Mouse (Mus musculus) c-Kit-positive CD71-negative TER-119-negative erythroid progenitor cells, embryonic 14.5 days (primary cell): ENCODE results near the gene Supt4a.

ENCODE experiments used
- DNase-seq: peaks from one replicate; pipeline ENCODE4 v3.0.0-alpha.2; 2013; ENCODE audit warnings: low read depth

Supt4a gene

DNA sequence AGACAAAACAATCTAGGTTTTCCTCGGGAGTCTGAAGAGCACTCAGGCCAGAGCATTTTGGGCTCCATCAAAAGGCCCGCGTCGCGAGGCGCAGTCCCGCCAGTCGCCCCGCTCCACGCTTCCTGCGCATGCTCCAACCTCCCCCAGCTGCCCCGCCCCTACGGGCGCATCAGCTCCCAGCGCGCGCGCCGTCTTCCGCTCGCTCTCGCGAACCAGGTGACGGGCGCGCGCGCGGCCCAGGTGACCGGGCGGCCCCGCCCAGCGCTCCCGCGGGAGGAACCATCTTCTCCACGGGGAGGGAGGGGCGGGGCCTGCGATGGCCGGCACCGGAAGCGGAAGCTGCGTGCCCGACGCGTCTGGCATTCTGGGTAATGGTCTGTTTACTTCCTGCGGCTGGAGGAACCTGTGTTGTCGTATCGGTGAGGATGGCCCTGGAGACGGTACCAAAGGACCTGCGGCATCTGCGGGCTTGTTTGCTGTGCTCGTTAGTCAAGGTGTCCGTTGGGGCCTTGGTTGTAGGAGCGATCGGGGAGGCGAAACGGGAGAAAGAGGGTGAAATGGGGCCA is at the start of gene Supt4a:
Gene Supt4a, plus strand, starts transcription at position 378 of the 566 bp plus-strand sequence.
- DNase-seq: peak; percentile 92

DNA sequence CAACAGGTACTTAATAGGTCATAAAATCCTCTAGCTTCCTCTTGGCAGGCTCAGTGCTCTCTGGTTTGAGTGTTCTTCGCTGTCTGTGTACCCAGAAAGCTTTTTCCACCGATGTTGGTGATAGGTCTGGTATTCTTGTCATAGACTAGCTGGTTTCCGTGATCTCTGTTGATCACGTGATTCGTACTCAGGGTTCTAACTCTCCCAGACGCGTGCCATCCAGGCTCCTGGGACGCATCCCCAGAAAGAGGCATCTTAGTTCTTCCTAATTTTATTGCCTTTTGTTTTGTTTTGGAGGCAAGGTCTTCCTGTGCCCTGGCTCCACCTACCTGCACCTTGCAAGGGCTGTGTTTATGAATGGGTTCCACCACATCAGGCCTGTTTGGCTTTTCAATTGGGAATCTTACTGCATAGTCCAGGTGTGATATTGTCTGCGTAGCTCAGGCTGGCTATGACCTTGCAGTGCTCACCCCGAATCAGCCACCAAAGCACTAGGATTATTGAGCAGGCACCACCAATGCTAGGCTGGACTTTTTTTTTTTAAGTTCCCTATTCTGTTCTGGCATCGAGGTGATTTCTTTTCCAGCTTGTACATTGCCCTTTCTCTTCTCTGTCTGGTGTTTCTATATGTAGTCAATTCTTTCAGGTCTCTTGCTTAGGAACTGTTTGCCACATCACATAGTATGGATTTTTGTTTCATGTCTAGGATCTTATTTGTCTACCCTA is 48.7 kb upstream of the Supt4a start:
- no peak for DNase-seq

DNA sequence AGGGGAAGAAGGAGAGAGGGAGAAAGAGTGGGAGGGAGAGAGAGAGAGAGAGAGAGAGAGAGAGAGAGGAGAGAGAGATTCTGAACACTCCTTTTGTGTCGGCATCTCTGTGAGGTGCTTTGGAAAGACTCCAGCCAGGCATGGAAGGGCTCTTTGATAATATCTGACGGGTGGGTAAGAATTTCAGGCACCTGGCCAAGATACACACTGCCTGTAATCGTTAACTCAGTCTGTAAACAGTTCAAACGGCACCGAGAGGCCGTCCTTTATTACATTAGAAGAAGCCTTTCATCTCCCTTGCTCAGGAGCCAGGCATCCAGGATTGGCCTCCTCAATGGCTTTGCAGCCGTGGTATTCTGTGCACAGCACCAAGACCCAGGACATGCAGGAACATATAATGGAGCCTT is 47.9 kb upstream of the Supt4a start:
- DNase-seq: no peak

DNA sequence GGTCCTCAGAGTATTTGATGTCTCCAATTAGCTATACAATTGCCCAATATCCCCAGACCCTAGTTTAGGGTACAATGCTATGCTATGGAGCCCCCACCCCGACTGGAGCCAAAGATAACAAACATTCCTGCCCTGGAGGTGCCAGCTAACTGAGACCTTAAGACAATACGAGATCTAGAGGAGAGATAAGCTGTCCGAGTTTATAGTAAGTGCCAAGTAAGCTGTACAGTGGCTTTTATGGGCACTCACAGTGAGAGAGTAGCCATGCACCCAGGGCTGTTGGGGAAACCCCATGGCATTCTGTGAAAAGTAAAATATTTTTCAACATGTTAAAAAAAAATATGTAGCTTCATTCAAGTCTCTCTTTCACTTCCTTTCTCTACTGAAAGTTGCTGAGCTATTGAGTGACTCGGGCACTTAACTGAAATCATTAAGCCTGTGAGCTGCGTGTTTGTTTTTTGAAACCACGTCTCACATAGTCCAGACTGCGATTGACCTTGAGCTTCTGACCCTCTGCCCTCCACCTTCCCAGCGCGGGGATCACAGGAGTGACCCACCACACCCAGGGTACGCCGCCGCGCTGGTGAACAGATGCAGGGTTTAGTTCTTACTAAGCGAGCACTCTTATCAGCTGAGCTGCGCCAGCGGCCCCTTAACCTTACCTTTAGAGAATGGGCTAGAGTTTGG is 47.2 kb upstream of the Supt4a start:
- DNase-seq: no peak

DNA sequence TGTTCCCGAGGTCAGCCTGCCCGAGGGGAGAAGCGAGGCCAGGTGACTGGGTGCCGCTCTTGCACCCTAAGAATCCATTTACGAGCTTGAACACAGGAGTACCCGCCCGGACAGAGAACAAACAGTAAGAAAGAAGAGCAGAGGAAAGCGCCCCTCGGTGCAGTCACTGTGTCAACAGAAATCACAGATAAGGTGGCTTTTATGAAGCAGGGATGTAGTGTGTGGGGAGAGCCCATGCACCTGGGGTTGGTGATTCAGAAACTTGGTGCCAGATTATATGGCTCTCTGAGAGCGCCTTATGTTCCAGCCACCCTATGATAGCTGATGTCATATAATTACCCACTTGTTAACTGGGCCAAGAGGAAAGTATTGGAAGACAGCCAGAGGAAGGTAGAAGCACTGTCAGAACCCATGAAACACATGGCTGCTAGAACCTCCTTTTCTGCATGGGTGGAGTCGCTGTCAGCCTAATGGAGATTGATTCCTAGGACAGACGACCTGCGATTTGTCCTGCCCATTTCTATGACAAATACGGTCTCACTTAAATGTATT is 40.1 kb upstream of the Supt4a start:
- no peak for DNase-seq

DNA sequence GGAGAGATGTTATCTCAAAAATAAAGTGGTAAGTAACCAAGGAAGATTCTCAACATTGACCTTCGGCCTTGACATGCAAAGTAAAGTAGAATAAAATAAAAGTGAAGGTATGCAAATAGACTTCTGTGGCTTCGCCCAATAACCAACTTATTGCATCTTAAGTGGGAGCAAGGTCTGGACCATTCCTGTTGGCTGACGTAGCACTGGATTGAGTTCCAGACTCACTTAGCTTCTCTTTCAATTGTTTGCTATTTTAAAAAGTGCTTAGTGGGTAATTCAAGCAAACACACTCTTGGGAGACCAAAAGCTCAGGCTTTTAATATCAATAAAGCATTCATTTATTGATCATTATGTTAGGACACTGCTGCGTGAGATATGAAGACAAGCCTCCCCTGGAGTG is 39.2 kb upstream of the Supt4a start:
- no peak for DNase-seq

DNA sequence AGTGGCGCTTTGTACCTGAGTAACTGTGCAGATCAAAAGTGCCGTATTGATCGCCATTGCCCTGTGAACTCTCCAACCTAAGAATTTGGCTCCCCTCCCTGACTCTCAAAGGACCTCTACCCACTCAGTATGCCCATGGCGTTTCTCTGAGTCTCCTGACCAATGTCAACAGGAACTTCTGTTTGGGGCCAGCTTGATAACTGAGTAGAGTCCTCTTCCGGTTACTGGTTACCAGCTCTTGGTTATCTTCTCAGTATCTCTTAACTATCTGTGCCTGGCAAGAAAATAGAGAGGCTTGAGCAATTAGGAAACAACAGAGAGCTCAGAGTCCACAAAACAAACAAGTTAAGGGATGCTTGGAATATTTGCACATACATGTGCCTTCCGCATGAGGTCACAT is 36.2 kb upstream of the Supt4a start:
- no peak for DNase-seq

DNA sequence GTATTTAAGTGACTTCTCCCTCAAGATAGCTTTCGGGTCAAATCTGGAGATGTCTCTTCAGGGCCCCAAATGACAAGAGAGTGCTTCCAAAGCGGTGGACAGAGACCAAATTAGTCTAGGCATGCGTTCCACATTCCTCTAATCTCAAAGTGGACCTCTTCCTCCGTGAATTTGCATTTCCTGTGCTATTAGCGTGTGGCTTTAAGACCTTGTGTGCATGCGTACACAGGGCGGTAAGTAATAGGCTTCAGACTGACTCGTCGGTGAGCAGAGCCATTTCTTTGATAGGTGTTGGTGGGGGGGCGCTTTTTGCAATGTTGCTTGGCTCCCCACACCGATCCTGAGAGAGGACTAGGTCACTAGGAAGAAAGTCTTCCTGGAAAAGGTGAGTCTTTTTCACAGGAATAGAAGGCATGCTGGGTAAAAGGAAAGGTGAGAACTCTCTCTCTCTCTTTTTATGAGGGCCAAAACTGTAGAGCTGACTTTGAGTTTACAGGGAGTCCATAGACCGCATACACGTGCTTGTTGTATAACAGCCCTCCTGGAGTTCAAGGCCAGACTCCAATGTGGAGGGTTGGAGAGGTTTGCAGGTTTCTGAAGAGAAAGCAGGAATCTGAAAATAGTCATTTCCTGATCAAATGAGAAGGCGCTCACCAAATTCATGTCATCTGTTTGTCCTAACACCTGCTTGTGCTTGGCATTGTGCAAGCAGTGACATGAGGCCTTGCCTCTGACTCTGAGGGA is 35.3 kb upstream of the Supt4a start:
- DNase-seq: no peak

DNA sequence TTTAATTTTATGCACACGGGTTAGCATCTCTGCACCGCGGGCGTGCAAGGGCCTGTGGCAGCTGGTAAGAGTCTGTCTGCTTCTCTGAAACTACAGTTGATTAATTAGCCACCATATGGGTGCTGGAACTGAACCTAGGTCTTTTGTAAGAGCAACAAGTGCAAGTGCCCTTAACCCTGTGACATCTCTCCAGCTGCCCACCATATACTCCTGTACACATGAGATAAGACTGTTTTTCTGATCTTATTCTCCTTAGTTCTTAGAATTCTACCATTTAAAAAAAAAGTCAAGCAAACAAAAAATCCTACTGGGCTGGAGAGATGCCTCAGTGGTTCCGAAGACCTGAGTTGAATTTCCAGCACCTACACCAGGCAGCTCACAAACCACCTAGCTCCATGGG is 33.7 kb upstream of the Supt4a start:
- DNase-seq: no peak

DNA sequence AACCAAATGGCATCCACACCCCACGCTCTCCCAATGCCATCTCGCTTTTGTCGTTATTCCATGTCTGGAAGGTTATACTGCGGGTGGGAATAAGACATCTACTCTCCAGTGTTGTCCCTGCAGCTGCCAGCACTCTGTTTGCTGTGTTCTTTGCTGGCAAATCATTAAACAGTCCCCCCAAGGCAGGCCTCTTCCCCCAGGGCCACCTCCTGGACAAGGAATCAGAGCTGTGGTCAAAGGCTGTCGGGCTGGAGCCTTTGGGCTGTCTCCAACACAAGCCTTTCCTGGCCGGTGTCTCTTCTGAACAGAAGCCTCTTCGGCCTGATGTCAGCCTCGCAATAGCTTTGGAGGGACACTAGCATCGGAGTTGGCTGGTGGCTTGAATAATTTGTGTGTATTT is 33.1 kb upstream of the Supt4a start:
- no peak for DNase-seq

DNA sequence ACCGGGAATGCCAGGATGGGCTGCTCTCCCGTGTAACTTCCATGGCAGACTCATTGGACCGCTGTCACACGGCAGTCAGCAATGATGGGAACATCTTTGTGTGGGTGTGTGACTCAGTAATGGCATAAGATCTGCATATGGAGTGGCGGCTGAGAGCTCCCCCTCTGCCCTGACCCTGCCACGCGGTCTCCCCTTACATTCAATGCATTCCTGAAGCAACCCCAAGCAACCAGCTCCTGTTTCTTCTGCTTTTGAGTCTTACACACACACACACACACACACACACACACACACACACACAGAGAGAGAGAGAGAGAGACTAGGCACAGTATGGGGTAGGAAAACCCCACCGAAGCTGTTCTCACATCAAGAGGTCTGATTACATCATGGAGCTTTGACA is 29.8 kb upstream of the Supt4a start:
- DNase-seq: no peak

DNA sequence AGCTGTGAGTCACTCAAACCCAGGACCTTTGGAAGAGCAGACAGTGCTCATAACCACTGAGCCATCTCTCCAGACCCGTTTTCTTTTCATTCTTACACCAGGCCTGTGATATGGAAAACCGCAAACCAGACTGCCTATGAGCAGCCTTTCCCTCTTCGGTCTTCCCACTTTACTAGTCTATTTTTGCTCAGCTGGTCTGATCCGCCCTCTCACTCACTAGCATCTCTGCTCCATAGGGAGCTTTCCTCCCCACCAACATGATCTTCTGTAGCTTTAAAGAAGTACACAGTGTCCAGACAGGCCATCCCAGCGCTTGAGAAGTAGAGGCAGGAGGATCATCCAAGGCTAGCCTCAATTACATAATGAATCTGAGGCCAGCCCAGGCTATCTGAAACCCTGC is 28.4 kb upstream of the Supt4a start:
- DNase-seq: no peak

DNA sequence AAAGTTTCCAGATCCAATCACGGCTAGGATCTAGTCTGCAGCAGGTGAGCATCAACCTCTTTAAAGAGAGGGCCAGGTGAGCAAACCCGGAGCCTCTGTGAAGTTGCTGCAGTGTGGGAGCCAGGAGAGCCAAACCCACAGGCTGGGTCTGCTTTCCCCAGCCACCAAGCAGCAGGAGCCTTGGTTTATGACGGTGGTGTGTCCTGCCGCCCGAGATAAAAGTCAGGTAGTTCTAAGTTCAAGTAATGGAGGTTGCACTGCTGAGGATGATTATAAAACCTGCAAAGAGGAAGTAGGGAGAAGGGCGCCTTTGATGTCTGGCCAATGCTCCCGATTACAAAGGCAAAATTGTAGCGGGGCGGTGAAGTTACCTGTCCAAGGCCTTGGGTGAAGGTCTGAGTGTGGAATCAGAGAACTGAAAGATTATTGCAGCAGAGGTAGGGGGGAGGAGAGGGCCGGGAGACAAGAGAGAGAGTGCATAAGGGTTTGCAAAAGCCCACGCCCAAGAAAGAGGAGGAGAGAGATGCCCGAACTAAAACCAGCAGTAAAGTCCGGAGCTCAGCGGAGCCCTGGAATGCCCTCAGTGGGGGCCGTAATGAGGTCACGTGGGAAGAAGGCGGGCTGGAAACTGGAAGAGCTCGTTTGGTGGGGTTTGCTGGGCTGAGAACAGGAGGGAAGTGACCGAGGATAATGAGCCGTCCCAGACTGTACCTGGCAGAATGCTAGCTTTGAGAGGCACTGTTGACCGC is 27.7 kb upstream of the Supt4a start:
- no peak for DNase-seq

DNA sequence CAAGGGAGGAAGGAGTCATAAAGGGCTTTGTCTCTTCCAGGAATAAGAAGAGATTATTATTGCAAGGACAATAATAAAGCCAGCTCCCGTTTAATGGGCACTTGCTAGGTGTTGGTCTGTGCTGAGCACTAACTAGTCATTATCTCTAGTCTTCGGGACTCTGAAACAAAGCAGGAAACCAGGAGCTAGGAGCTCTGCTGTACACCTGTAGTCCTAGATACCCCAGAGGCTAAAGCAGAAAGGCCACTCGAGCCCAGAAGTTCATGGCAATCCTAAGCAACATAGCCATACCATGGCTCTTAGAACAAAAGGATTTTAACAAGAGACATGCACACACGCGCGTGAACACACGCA is 27.1 kb upstream of the Supt4a start:
- DNase-seq: no peak

DNA sequence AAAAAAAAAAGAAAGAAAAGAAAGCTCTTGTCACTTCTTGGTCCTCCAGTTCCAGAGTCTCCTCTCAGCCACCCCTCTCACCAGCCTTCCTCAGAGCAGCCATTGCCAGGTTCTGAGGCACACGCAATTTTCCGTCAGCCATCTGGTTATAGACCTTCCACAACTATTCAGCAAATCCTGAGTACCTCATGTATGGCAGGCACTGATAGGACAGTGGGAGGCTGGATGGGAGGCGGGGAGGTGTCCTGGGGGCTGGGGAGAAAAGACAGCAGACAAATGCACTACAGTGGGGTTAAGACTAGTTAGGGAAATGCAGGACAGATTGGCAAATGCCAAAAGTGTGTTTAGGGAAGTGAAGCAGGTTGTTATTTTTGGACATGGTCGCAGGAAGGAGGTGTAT is 25.2 kb upstream of the Supt4a start:
- no peak for DNase-seq

DNA sequence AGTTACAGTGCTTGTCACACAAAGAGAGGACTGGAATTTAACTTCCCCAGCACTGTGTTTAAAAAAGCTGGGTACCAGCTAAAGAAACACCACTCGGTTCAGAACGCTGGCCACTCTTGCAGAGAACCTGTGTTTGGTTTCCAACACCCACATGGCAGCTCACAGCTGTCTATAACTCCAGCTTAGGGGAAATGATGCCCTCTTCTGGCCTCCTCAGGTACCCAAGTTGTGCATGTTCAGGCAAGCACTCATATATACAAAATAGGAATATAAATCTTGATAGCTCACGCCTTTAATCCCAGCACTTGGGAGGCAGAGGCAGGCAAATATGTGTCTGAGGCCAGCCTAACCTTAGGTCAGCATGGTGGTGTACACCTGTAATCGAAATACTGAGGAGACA is 21.4 kb upstream of the Supt4a start:
- DNase-seq: no peak

DNA sequence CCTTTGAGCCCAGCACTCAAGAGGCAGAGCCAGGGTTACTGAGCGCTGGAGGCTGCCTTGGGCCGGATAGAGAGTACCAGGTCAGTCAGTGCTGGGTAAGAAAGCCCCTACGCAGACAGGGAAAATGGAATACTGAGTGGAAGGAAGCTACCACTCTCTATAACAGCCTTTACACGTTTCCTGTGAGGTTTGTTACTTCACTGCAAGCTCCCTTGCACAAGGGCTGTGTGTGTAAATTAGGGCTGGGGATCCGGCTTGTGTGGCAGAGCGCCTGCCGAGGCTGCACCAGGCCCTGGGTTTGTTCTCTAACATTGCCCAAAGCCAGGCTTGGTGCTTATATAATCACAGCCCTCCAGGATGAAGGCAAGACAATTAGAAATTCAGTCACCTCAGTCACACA is 17.8 kb upstream of the Supt4a start:
- DNase-seq: no peak

DNA sequence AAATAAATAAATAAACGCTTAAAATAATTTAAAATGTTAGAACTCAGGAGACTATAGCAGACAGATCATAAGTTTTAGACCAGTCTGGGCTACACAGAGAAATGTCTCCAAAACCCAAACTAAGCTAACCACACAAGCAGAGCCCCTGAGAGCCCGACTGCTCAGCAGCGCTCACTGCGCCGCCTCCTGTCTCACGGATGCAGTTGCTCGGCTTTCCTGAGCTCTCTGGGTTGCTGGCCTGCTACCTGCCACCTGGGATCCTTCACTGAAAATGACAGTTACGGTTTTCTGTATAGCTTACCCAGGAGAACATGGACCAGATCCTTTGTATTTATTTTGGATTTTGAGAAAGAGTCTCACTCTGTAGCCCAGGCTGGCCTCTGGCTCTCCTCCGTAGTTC is 17.0 kb upstream of the Supt4a start:
- no peak for DNase-seq

DNA sequence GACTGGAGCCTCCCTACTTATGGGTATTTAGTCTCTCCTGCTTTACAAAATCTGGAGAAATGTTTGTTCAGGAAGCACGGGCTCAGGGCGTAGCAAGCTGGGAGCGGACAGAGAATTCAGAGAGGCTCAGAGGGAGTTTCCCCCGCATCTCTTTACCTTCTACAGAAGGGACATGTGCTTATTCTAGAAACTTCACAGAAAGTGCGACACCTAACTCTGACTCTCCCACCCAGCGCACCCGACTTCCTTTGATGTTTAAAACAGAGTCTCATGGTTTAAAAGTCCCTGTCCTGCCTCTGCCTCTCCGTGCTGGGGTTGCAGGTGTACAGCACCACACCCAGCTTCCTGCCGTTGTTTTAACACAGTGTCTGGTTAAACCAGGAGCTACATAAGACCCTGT is 16.5 kb upstream of the Supt4a start:
- DNase-seq: no peak

DNA sequence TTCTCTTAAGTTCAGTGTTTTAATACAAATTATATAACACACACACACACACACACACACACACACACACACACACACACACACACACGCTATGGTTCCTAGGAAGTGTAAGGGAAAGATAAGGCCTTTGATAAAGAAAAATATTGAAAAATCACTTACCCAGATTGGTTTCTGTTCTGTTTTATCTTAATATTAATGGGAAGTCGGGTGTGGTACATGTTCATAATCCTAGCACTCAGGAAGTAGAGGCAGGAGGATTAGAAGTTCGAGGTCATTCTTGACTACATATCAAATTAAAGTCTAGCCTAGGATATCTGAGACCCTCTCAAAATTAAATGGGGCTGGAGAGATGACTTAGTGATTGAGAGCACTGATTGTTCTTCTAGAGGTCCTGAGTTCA is 15.2 kb upstream of the Supt4a start:
- no peak for DNase-seq

DNA sequence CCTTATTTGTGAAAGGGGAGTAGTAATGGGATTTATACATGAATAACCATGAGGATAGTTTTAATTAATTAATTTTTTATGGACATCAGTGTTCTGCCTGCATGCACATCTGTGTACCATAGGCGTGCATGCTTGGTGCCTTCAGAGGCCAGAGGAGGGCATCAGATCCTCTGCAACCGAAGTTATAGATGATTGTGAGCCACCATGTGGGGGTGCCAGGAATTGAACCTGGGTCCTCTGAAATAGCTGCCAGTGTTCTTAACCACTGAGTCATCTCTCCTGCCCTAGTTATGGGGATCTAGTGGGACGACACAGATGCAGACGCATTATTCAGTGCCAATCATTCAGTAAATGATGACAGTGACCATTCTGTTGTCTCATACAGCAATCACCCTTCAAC is 14.5 kb upstream of the Supt4a start:
- no peak for DNase-seq

DNA sequence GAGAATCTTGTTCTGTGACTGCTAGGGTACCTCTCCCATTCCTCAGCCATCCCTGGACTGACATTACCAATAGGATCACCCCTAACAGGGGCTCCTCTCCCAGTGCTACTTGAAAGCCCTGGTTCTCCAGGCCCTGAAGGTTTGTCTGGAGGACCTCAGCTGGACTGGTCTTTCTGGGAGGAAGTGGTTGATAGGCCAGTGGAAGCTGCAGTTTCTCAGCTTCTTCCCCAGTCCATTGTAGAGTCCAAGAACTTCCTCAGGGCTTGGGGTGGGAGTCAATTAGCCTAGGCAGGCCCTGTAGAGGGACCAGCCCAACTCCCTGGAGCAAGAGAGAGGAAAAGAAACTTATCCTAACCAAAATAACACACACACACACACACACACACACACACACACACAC is 11.8 kb upstream of the Supt4a start:
- no peak for DNase-seq
